Mouse (Mus musculus) layer of hippocampus, postnatal 14 days (tissue): ENCODE measurements around the gene Zfp316. TPM values are rescaled to one million over a fixed set of nuclear protein-coding genes. Genes with fewer than 3 reads are reported as not detected.

Experiments
- DNase-seq, 2 experiments: peaks; one replicate each; pipeline ENCODE4 v3.0.0; 2021 to 2022; ENCODE audit warnings: low spot score in 2 of 2, mixed read lengths in 1 of 2
- total RNA-seq, 2 experiments: library from RNA; stranded (reverse); gene quantifications; 2 replicates each; pipeline ENCODE4 v1.2.3; 2021

The Zfp316 gene
- total RNA-seq, 2 experiments from 2014 or later, result 20.1 to 20.6 TPM

DNA sequence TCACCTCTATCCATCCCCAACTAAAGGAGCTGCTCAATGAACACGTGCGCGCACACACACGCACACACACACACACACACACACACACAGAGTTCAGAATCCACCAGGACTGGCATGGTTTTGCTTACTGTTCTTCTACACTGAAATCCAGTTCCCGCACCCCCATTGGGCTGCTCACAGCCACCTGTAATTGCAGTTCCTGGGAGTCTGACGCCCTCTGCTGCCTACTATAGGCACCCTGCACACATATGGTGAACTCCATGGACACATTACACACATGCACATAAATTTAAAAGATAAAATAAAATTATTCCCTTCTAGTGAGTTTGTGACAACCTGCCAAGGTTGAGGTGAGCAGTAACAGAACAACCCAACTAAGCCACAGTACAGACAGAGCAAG lies 14.9 kb upstream of the Zfp316 start:
- DNase-seq, result no peak

- no peak for DNase-seq
Measured at GRCm38 (mm10) chr5:143279247-143279646, 9.4 kb upstream of the Zfp316 start.

DNA sequence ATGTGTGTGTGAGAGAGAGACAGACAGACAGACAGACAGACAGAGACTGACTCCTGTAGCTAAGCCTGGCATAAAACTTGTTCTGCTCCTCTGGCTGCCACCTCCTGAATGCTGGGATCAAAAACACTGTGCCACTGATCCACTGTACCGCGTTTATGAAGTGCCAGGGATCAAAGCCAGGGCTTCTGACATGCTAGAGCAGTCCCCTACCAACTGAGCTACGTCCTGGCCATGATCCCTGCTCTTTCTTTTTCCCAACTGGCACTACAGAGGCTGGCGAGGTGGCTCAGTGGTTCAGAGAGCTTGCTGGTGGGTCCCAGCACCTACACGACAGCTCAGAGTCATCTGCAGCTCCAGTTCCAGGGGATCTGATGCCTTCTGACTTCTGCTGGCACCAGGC lies 5.9 kb upstream of the Zfp316 start:
- DNase-seq, result no peak

GRCm38 (mm10) chr5:143272540-143273330 lies 2.9 kb upstream of the Zfp316 start:
- DNase-seq, result no peak

GRCm38 (mm10) chr5:143272108-143272507 lies 2.3 kb upstream of the Zfp316 start:
- DNase-seq, result no peak

GRCm38 (mm10) chr5:143271642-143272041 lies 1.8 kb upstream of the Zfp316 start:
- no peak for DNase-seq

DNA sequence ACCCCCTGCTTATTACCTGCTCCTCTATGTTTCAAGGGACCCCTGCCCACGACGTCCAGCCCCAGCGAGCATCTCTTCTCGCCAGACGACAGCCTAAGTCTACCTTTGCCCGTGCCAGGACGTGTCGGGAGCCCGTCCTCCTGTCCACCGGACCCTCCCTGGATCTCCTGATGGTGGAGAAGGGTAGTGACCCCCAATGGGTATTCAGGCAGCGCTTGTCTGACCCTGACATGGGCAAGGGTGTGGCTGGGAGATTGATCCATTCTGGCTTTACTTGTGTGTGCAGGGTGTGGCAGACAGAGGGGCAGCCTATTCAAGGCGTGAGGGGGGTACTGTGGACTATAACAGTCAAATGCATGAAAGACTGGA lies 313 bp upstream of the Zfp316 start:
- DNase-seq, result no peak

- no peak for DNase-seq
Measured at GRCm38 (mm10) chr5:143268985-143269362, 848 bp downstream of the Zfp316 start.

DNA sequence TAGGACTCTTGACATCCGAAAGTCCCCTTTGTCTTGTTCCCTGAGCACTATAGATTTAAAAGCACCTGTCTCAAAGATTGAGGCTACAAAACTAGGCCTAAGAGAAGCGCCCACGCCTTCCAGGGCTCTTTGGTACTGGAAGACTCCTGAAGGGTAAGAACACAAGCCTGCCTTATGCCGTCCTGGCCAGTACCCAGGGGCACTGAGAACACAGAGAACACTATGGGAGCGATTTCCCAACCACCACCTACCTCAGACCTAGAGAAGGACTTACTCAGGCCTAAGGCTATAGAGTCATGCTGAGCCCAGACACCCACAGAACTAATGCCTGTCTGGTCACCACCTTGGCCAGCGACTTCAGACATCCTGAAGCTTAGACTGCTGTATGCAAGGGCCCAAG lies 3.0 kb downstream of the Zfp316 start:
- no peak for DNase-seq

DNA sequence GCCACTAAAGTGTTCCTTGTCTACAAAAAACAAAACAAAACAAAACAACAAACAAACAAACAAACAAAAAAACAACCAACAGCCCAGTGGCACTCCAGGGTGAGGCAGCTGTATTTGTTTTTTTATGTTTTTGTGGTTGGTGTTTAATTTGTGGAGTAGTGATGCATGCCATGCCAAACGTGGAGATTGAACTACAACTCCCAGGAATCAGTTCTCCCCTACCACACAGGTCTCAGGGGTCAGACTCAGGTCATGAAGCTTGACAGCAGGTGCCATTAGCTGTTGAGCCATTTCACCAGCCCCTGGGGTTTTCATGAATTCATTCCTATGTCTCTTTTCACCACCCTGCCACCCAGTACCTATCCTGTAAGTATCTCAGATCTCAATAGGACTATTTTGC lies 4.4 kb downstream of the Zfp316 start:
- DNase-seq, result no peak

- no peak for DNase-seq
Measured at GRCm38 (mm10) chr5:143264689-143265088, 5.1 kb downstream of the Zfp316 start.

GRCm38 (mm10) chr5:143261636-143262035 lies 8.2 kb downstream of the Zfp316 start:
- no peak for DNase-seq

DNA sequence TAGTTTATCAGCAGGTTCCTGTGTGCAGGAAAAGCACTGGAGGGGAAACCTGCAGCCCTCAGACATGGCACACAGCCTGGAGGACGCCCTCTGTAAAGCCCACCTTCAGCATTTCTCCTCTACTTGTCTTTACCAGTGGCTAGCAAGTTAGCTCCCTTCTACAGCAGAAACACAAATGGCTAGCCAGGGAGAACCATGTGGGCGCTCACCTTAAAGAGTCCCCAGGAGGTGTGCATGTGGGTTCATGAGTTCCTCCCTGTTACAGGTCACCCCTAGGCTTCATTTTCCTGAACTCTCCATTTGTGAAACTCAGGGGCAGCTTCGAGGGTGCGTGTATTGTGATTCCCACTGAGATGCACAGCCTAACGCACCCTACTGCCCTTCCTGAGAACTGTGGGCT lies 14.0 kb downstream of the Zfp316 start:
- no peak for DNase-seq

DNA sequence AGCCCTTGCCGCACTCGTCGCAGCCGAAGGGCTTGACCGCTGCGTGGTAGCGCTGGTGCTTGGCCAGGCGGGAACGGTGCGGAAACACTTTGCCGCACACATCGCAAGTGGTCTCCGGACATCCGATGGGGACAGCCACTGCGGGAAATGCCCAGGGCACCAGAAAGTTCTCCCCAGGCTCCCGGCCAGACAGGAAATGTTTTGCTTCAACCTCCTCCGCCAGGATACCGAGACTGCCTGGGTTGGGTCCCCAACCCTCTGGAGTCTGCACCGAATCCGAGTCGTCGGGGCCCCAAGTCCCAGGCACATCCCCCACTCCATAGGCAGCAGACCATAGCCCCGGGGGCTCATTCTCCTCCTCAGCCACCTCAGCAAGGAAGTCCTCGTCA lies 14.7 kb downstream of the Zfp316 start:
- DNase-seq, result no peak

- no peak for DNase-seq
Measured at GRCm38 (mm10) chr5:143254487-143255130, 15.2 kb downstream of the Zfp316 start.

GRCm38 (mm10) chr5:143253881-143254486 lies 15.8 kb downstream of the Zfp316 start:
- DNase-seq, result no peak

- DNase-seq, result no peak
Measured at GRCm38 (mm10) chr5:143253186-143253880, 16.5 kb downstream of the Zfp316 start.

GRCm38 (mm10) chr5:143252791-143253185 lies 17.0 kb downstream of the Zfp316 start:
- no peak for DNase-seq

GRCm38 (mm10) chr5:143252039-143252438 lies 17.8 kb downstream of the Zfp316 start:
- DNase-seq, result no peak

DNA sequence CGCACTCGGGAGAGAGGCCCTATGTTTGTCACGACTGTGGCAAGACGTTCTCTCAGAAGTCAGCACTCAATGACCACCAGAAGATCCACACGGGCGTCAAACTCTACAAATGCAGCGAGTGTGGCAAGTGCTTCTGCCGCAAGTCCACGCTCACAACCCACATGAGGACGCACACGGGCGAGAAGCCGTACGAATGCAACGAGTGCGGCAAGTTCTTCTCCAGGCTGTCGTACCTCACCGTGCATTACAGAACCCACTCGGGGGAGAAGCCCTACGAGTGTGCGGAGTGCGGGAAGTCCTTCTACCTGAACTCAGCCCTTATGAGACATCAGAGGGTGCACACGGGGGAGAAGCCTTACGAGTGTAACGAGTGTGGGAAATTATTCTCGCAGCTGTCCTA lies 24.9 kb downstream of the Zfp316 start:
- DNase-seq, result no peak

DNA sequence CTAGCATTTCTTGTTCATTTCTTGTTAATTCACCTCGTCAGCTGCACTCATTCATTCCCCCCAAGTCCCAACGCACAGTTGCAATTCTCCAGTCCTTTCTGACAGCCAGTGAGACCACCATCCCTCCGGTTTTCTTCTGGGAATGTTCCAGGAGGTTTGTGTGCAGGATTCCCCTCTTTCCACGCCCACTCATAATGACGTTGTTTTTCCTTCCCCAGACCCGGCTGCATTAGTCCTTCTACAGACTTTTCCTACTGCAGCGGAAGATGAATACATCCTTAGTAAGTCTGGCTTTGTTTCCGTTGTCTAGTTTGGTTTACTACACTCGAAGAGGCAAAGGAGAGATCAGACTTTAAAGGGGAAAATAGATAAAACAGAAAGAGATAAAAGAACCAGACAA lies 33.8 kb downstream of the Zfp316 start:
- DNase-seq, result no peak
